Mouse (Mus musculus) liver, postnatal 0 days (tissue): Measurements from ENCODE around the gene Zfp318. TPM values are rescaled to one million over a fixed set of nuclear protein-coding genes. Genes with fewer than 3 reads are reported as not detected.

Experiments
- ATAC-seq: fragments of 200-750 bp; cut with Nextera tagmentation; 2 replicates; pipeline ENCODE4 v1.8.0; 2017; ENCODE audit warnings: mild to moderate bottlenecking, moderate library complexity
- DNase-seq: peaks from one replicate; pipeline ENCODE4 v3.0.0-alpha.2; 2016
- H3K27ac ChIP-seq: fragments of 300-500 bp; sonication (generic); 2 replicates; pipeline ENCODE4 v1.5.1; 2014; ENCODE audit warnings: antibody characterized with exemption, moderate library complexity, mild to moderate bottlenecking, low read depth
- H3K27me3 ChIP-seq: fragments of 300-500 bp; sonication (generic); 2 replicates; pipeline ENCODE4 v1.6.1; 2014; ENCODE audit warnings: low read length, control low read depth, mixed read lengths; ENCODE audit not compliant: insufficient read depth
- H3K36me3 ChIP-seq: fragments of 300-500 bp; sonication (generic); replicated peaks from 2 replicates; pipeline ENCODE4 v1.6.1; 2014; ENCODE audit warnings: mild to moderate bottlenecking, control low read depth, low read length, moderate library complexity, mixed read lengths; ENCODE audit not compliant: insufficient read depth
- H3K4me1 ChIP-seq: fragments of 300-500 bp; sonication (generic); 2 replicates; pipeline ENCODE4 v1.6.1; 2014; ENCODE audit warnings: antibody characterized with exemption, mild to moderate bottlenecking, control low read depth; ENCODE audit not compliant: insufficient read depth
- H3K4me2 ChIP-seq: fragments of 300-500 bp; sonication (generic); 2 replicates; pipeline ENCODE4 v1.6.1; 2014; ENCODE audit warnings: low read depth, mild to moderate bottlenecking, low read length, moderate library complexity, mixed read lengths
- H3K4me3 ChIP-seq: fragments of 300-500 bp; sonication (generic); 2 replicates; pipeline ENCODE4 v1.5.1; 2014; ENCODE audit warnings: low read depth, low read length
- H3K9ac ChIP-seq: fragments of 300-500 bp; sonication (generic); replicated peaks from 2 replicates; pipeline ENCODE4 v1.6.1; 2014; ENCODE audit warnings: mild to moderate bottlenecking, moderate library complexity
- H3K9me3 ChIP-seq: fragments of 300-500 bp; sonication (generic); 2 replicates; pipeline ENCODE4 v1.6.1; 2016; ENCODE audit warnings: mild to moderate bottlenecking, control low read depth, low read length, mixed read lengths
- CTCF ChIP-seq: sonication (generic); IDR thresholded peaks from 2 replicates; pipeline ENCODE4 v1.5.1; 2016; ENCODE audit warnings: antibody characterized with exemption, low read depth
- EP300 ChIP-seq: IDR thresholded peaks from 2 replicates; pipeline ENCODE4 v1.6.1; 2016; ENCODE audit warnings: antibody characterized with exemption, low read depth, mild to moderate bottlenecking
- WGBS: fragments of 180-500 bp; shearing (Covaris S2); extraction: QIAGEN DNeasy Blood & Tissue Kit; methylation state at CpG from one replicate; pipeline ENCODE4 v1.1.7; 2014; ENCODE audit not compliant: insufficient replicate concordance; 5-methylcytosine and 5-hydroxymethylcytosine counted together
- polyA plus RNA-seq: library from polyadenylated mRNA; unstranded; fragments of >200 nt; fragmentation: Nextera tagmentation; extraction: Ambion mirVana; gene quantifications from 2 replicates; pipeline ENCODE4 v1.2.1, GENCODE M21; 2015

Gene Zfp318
- polyA plus RNA-seq, 1 experiment from 2014 or later: 2.2 TPM

DNA sequence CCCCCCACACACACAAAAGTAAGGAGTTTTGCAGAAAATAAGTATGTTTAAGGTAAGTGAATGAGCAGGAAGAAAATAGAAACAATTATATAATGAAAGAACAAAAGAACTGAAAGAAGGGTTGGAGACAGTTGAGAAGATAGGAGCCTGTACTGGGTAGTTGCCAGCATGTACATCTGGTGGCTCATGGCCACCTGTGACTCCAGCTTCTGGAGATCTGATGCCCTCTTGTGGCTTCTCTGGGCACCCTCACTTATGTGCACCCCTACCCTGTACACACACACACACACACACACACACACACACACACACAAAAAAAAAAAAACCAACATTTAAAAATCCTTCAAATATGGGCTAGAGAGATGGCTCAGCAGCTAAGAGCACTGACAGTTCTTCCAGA, 36.2 kb downstream of the Zfp318 start:
- H3K27me3 ChIP-seq: no peaks in the 10 kb centered on the region
- no peak for DNase-seq
- H3K9me3 ChIP-seq: no peaks in the 10 kb centered on the region
- no peak overlapping the region for H3K27ac ChIP-seq
- no peak for TF ChIP-seq EP300
- TF ChIP-seq CTCF: 0 out of 2 replicates have a peak, but pooled peaks have one; percentile 11
- H3K4me3 ChIP-seq: no peak overlapping the region
- H3K4me1 ChIP-seq: no peaks in the 10 kb centered on the region
- H3K9ac ChIP-seq: no peak overlapping the region
- H3K36me3 ChIP-seq: no peaks in the 10 kb centered on the region
- ATAC-seq: no peak
- no peak overlapping the region for H3K4me2 ChIP-seq

- DNase-seq: no peak
- no peak overlapping the region for H3K9ac ChIP-seq
- H3K27ac ChIP-seq: no peak overlapping the region
Observed at GRCm38 (mm10) chr17:46426496-46426895, 43.0 kb downstream of the Zfp318 start.

DNA sequence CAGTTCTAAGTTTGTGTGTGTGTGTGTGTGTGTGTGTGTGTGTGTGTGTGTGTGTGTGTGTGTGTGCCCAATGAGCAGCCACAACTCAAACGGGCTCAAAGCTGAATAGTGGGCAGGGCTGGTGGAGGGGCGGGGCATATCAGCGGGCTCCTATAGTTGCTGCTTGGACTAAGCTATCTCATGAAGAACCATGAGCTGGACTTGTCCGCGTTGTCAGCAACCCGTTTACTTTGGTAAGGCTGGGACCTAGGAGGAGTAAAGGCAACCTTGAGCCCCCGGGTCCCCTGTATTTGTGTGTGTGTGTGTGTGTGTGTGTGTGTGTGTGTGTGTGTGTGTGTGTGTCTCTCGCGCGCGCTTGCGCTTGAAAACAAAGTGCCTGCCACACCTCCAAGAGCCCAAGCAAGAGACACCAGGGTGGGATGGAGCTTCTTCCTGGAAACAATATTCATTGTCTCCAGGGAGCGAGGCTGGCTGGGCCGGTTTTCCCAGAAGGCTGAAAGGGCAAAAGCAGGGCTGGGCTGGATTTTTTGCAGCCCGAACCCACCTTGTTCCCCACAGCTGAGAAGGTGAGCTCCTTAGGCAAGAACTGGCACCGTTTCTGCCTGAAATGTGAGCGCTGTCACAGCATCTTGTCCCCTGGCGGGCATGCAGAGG, 45.4 kb downstream of the Zfp318 start, which contains the start of gene Crip3:
Gene Crip3 (plus strand): TSS at position 166 of the 654 bp plus-strand sequence.
- ATAC-seq (0 out of 2 replicates have a peak, but pooled peaks have one; percentile 41), DNase-seq (no peak)
- no peaks in the 10 kb centered on the region for H3K9me3 ChIP-seq
- H3K27ac ChIP-seq: no peak within 1 kb of the TSS
- H3K36me3 ChIP-seq: no peaks in the 10 kb centered on the region
- WGBS: 17% methylated on average over 18 of the region's 18 CpGs
- no peak within 1 kb of the TSS for H3K9ac ChIP-seq
- H3K4me3 ChIP-seq: no peak within 1 kb of the TSS
- H3K4me1 ChIP-seq: no peaks in the 10 kb centered on the region
- H3K27me3 ChIP-seq: 0 out of 2 replicates have a peak, but pooled peaks cover 5% of the 10 kb centered on the region
- TF ChIP-seq CTCF (no peak), EP300 (no peak)
- peak within 1 kb of the TSS; percentile 42; the same call in 1 of the 2 replicates for H3K4me2 ChIP-seq

More at GRCm38 (mm10) chr17:46426496-46426895, 43.0 kb downstream of the Zfp318 start:
- TF ChIP-seq EP300 (no peak), CTCF (no peak)
- H3K36me3 ChIP-seq: no peaks in the 10 kb centered on the region
- H3K9me3 ChIP-seq: no peaks in the 10 kb centered on the region
- no peak overlapping the region for H3K4me3 ChIP-seq
- ATAC-seq: no peak
- no peak overlapping the region for H3K4me2 ChIP-seq
- H3K27me3 ChIP-seq: no peaks in the 10 kb centered on the region
- H3K4me1 ChIP-seq: no peaks in the 10 kb centered on the region

- Histone ChIP-seq H3K36me3 (no peaks in the 10 kb centered on the region), H3K4me2 (no peak overlapping the region), H3K9ac (no peak overlapping the region), H3K4me3 (no peak overlapping the region), H3K9me3 (no peaks in the 10 kb centered on the region), H3K27me3 (peaks cover 5% of the 10 kb centered on the region; the same call in 1 of the 2 replicates), H3K4me1 (no peaks in the 10 kb centered on the region), H3K27ac (no peak overlapping the region)
- 9% methylated on average over 17 of the region's 17 CpGs for WGBS
- ATAC-seq: peak; percentile 64
- TF ChIP-seq CTCF (no peak), EP300 (no peak)
- no peak for DNase-seq
Observed at GRCm38 (mm10) chr17:46433627-46434026, 50.1 kb downstream of the Zfp318 start.

DNA sequence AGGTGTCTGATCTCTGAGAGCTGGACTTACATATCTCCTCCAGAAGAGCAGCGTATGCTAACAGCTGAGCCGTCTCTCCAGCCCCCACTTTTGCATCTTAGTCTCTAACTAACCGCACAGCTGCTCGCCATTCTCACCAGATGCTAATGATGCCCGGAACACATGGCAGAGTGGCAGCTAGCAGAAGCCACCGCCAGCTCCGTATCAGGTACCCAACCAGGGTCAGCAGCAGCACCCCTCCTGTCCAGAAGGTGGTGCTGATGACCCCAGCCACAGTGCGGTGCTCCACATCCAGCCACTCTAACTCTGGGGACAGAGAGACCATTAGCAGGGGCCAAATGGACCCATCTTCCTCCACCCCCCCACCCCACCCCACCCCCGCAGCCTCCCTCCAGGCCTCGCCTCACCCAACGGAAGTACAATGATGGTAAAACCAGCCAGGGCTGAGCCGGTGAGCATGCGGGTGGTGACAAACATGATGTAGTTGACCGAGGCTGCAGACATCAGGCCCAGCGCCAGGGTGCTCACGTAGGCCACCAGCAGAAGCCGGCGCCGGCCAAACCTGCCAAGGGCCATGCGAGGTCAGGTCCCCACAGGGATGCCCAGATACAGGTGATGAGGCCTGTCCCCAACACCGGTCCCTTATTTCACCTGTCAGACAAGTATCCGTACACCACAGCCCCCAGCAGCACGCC, 53.3 kb downstream of the Zfp318 start:
- H3K9me3 ChIP-seq: no peaks in the 10 kb centered on the region
- H3K4me3 ChIP-seq: no peak overlapping the region
- peaks cover 3% of the 10 kb centered on the region; the same call in 1 of the 2 replicates for H3K27me3 ChIP-seq
- WGBS: 26% methylated on average over 23 of the region's 23 CpGs
- no peak for DNase-seq
- peak; percentile 54 for ATAC-seq
- no peaks in the 10 kb centered on the region for H3K4me1 ChIP-seq
- TF ChIP-seq EP300 (no peak), CTCF (peak; percentile 65)
- no peaks in the 10 kb centered on the region for H3K36me3 ChIP-seq
- no peak overlapping the region for H3K9ac ChIP-seq
- H3K27ac ChIP-seq: no peak overlapping the region
- H3K4me2 ChIP-seq: no peak overlapping the region

- no peaks in the 10 kb centered on the region for H3K9me3 ChIP-seq
- H3K27me3 ChIP-seq: peaks cover 12% of the 10 kb centered on the region
- 80% methylated on average over 4 of the region's 4 CpGs for WGBS
- H3K4me2 ChIP-seq: no peak within 1 kb of the TSS
- no peaks in the 10 kb centered on the region for H3K4me1 ChIP-seq
- ATAC-seq: peak; percentile 76
- DNase-seq: no peak
- H3K27ac ChIP-seq: no peak within 1 kb of the TSS
- no peak for TF ChIP-seq CTCF
- no peak for TF ChIP-seq EP300
- H3K4me3 ChIP-seq: no peak within 1 kb of the TSS
- no peaks in the 10 kb centered on the region for H3K36me3 ChIP-seq
- H3K9ac ChIP-seq: no peak within 1 kb of the TSS
Observed at GRCm38 (mm10) chr17:46438298-46438873, 54.9 kb downstream of the Zfp318 start, which contains the start of gene Slc22a7. Gene Slc22a7, minus strand, starts transcription at chr17:46438457.
